Mouse (Mus musculus): ENCODE data around the gene Dmc1.

Dmc1 gene

GRCm38 (mm10) chr15:79559649-79560048 lies 45.3 kb downstream of the Dmc1 start:
- WGBS: 46% methylated on average over 3 of the region's 3 CpGs

- 87% methylated on average over 5 of the region's 5 CpGs for WGBS
These were observed 52.3 kb downstream of the Dmc1 start for GRCm38 (mm10) chr15:79552566-79552965.

DNA sequence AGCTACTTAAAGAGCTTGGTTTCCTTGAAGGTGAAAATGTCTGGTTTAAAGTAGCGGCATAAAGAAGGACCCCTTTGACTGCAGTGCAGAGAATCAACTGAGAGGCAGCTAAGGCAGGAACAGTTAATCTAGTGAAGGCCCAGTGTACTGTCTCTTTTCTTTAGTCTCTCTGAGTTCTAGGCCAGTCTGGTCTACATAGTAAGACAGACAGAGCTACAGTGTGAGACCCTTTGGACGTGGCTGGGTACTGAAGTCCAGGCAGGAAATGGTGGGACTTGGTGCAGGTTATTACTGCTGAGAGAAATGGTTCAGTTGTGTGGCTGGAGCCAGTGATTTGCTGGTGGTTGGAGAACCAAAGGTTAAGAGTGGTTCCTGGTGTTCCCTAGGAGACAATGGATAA lies 56.7 kb downstream of the Dmc1 start:
- WGBS: 99% methylated on average over 2 of the region's 2 CpGs

DNA sequence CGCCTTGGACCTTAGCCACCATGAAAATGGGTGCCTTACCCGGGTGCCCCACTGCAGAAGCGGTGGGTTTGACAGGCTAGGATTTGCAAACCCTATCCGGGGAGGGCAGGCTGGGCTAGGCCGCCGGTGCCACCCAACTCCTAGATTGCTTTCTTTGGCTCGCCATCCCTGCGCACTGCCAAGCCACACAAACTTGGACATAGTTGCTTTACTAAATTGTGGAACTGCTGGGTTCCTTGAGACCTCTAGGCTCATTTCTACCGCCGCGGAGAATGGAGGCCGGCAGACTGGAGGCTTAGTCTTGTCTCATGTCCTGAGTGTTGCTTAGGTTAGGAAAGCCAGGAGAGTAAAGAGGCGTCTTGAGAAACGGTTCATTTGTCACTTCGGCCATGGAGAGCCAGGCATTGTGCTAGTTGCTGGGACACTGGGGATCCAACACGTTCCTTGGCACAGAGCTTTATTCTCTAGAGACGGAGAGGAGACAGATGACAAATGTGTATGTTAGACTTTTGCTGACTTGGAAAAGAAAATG lies 57.6 kb downstream of the Dmc1 start:
- 70% methylated on average over 17 of the region's 17 CpGs for whole genome bisulfite sequencing

DNA sequence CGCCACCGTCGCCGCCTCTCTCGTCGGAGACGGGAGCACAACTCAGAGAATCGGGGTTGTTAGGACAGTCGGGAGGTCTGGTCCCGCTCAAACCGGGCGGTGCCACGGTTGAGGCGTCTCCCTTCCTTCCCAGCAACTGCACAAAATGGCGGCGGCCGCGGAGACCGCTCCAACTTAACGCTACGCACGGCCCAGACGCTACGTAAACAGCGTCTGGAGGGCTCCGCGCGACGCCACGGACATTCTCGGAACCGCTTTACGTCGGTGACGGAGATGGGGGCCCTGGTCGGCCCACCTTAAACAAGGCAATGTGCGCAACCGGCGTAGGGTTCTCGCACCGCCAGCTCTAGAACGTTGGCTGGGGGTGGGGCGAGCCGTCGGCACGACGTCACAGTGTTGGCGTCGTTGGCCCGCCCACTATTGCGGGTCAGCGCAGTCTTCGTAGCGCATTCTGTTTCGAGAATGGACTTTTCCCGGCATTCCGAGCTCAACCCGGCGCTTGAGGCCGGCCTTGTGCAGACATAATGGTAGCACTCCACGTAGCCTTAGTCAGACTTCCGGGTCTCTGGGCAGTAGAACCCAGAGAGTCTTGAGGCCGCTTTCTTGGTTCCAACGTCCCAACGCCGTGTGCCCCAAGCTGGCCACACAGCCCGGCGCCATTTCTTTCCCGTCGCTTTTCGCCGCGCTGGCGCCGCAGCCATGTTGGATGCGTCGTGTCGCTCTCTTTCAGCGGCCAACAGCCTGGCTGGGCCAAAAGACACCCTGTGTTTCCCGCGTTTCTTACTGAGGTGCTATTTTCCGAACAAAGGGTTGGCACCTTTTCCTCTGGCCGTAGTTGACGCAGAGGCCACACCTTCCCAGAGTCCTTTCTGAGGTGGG lies 58.3 kb downstream of the Dmc1 start, which contains the start of gene Ddx17:
TSS of gene Ddx17 (minus strand) at position 332 of the 879 bp plus-strand sequence.
- under 1% methylated on average over 84 of the region's 84 CpGs for WGBS

- WGBS: under 1% methylated on average over 52 of the region's 52 CpGs
These were observed 58.9 kb downstream of the Dmc1 start for GRCm38 (mm10) chr15:79545921-79546399.

DNA sequence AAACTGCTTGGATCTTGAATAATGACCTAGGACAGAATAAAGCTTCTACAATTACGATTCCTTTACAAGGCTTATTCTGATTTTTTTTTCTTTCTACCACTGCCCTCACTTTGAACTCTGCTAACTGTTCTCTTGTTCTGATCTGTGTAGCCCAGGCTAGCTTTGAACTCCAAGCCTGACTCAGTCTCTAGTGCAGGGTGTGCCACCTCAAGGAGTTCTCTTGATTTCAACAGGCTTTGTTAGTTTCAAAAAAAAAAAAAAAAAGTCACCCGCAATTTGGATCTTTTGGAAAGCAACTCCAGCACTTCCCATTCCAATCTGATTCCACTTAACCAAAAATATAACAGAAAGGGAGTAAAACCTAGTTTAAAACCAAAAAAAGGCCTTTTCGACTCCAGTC lies 59.4 kb downstream of the Dmc1 start:
- WGBS: under 1% methylated on average over 3 of the region's 3 CpGs

DNA sequence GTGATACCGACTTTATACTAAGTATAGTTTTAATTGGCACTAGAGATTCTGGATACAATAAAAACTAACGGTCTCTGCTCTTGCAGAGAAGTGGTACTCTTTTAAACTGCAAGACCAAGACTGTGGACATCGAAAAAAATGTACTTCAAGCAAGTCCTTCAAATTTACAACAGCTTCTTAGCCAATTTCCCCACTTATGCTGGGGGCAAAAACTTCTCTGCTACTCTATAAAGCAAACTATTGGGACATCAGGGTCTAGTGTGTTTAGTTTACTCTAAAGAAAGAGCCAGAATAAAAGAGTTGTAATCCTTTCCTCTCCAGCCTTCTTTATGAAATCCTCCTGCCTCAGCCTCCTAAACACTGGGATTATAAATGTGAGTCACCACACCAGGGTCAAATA lies 60.9 kb downstream of the Dmc1 start:
- 51% methylated on average over 3 of the region's 3 CpGs for WGBS

GRCm38 (mm10) chr15:79533796-79534195 lies 71.1 kb downstream of the Dmc1 start:
- 76% methylated on average over 3 of the region's 3 CpGs for WGBS

GRCm38 (mm10) chr15:79529935-79530334 lies 75.0 kb downstream of the Dmc1 start:
- 71% methylated on average over 7 of the region's 7 CpGs for WGBS

DNA sequence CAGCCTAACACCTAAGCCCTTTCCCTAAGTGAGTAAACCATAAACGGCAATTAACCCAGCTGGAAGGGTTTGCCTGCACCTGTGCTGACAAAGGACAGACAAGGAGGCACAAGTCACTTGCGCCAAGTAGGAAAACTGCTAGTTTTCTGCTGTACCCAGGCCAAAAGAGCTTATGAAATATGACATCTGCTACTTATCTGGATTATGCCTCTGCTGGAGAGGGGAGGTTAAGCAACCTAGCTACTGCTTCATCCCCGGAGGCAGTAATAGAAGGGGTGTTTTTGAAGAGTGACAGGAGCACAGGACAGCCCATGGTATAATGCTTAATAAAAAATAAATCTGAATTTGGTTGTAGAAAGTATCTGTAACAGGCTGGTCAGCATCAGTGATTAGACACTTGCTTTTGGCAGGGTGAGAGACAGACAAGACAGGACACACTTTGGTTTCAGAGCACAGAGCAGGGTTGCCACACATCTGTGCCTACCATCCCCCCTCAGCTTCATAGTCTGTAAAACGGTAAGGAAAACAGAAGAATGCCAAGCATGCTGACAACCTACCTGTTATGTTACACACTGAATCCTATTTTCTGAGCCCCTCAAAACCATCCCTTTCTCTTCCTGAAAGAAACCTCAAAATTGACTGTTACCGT lies 76.8 kb downstream of the Dmc1 start:
- WGBS: 43% methylated on average over 5 of the region's 5 CpGs

DNA sequence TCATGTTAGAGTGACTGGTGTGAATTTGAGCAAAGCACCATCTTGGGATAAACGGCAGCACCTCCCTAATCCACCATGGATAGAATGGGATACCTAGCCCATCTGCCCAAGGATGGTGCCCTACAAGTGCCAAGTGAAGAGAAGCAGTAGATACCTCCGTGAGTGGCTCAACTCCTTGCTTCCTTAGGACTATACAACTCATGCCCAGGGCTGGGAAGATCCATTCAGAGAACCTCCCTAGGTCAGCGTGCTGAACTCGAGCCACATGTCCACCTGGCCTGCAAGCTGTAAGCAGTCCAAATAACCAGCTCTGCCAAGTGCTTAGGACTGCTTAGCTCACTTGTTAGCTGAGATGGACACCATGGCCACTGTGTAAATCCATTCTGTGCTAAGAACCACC lies 77.7 kb downstream of the Dmc1 start:
- WGBS: 71% methylated on average over 4 of the region's 4 CpGs

DNA sequence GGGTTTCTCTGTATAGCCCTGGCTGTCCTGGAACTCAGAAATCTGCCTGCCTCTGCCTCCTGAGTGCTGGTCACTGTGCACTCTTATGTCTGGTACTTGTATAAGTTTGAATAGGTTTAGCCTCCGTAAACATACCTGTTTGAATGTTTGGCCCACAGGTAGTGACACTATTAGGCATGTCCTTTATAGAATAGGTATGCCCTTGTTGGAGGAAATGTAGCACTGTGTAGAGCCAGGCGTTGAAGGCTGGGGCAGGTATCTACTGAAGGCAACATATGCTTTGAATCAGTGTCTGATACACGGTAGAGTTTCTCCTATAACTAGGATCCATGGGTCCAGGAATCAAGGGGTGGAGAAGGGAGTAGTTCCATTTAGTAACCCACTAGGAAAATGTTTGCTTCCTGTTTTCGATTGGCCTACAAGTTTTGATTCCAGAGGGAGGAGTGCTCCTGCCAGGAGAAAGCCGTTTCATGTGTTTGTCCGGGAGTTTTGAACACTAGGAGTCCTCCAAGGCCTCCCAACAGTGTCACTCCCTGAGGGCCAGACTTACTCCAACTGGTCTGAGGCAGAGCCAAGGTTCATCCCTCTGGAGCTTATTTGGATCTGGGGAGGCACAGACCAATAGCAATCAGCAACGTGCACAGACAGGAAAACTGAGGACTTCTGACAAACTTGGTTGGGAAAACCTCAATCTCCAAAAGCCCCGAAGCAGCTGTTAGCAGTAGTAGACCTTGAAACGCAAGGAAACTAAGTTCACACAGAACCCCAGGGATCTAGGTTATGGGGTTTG lies 78.7 kb downstream of the Dmc1 start:
- WGBS: 49% methylated on average over 9 of the region's 9 CpGs

GRCm38 (mm10) chr15:79525564-79525963 lies 79.3 kb downstream of the Dmc1 start:
- 75% methylated on average over 5 of the region's 5 CpGs for WGBS

- WGBS: 62% methylated on average over 16 of the region's 16 CpGs
These were observed 85.3 kb downstream of the Dmc1 start for GRCm38 (mm10) chr15:79519400-79520220.

- 90% methylated on average over 3 of the region's 3 CpGs for WGBS
These were observed 86.3 kb downstream of the Dmc1 start for GRCm38 (mm10) chr15:79518571-79518970.

- WGBS: 76% methylated on average over 4 of the region's 4 CpGs
These were observed 87.2 kb downstream of the Dmc1 start for GRCm38 (mm10) chr15:79517710-79518109.

- WGBS: under 1% methylated on average over 71 of the region's 71 CpGs
These were observed 88.5 kb downstream of the Dmc1 start, which contains the start of gene Kdelr3 for GRCm38 (mm10) chr15:79516171-79517096. Gene Kdelr3 (plus strand): TSS chr15:79516411.

- 21% methylated on average over 9 of the region's 9 CpGs for WGBS
These were observed 91.0 kb downstream of the Dmc1 start for GRCm38 (mm10) chr15:79513940-79514339.
